Mouse (Mus musculus) ES-E14 (cell line): ENCODE measurements at regions not wholly inside any gene's neighbourhood (a gene's known extent, or its start where the extent isn't known, plus 50 kb on each side); places are given as distances from the start of the nearest gene placed in this dataset.

Experiments used
- DNase-seq: peaks from one replicate; pipeline ENCODE4 v3.0.0-alpha.2; 2013; ENCODE audit warnings: low read depth, low spot score
- H3K27ac ChIP-seq: 2 replicates; pipeline ENCODE4 v1.5.1; 2012; ENCODE audit warnings: low read depth, mild to moderate bottlenecking, low read length, moderate library complexity, mixed read lengths; ENCODE audit not compliant: poor library complexity, insufficient read depth, severe bottlenecking
- H3K36me3 ChIP-seq: 2 replicates; pipeline ENCODE4 v1.6.1; 2012; ENCODE audit warnings: mild to moderate bottlenecking, low read length, moderate library complexity, mixed read lengths; ENCODE audit not compliant: control insufficient read depth, poor library complexity, insufficient read depth, severe bottlenecking
- H3K4me1 ChIP-seq, 2 experiments: fragments of 150-350 bp in 1 of 2; sonication (generic) in 1 of 2; 2 replicates each; pipeline ENCODE4 v1.6.1; 2012; ENCODE audit warnings: low read length in 2 of 2, mild to moderate bottlenecking in 1 of 2, mixed read lengths in 1 of 2; ENCODE audit not compliant: control insufficient read depth in 2 of 2, insufficient read depth in 2 of 2, poor library complexity in 1 of 2
- H3K4me3 ChIP-seq, 2 experiments: fragments of 150-350 bp in 1 of 2; sonication (generic) in 1 of 2; 2 replicates each; pipeline ENCODE4 v1.5.1; 2012; ENCODE audit warnings: low read length in 2 of 2, low read depth in 1 of 2, mild to moderate bottlenecking in 1 of 2, mixed read lengths in 1 of 2; ENCODE audit not compliant: insufficient read depth in 1 of 2, poor library complexity in 1 of 2, severe bottlenecking in 1 of 2
- H3K9ac ChIP-seq: 2 replicates; pipeline ENCODE4 v1.6.1; 2012; ENCODE audit warnings: low read depth, mild to moderate bottlenecking, low read length, mixed read lengths; ENCODE audit not compliant: poor library complexity, insufficient read depth, severe bottlenecking
- H3K9me3 ChIP-seq: fragments of 150-350 bp; sonication (generic); 2 replicates; pipeline ENCODE4 v1.6.1; 2012; ENCODE audit warnings: low read depth, mild to moderate bottlenecking, low read length; ENCODE audit not compliant: control insufficient read depth, insufficient read depth
- CHD2 ChIP-seq: IDR thresholded peaks from 2 replicates; pipeline ENCODE4 v1.6.1; 2014; ENCODE audit warnings: mild to moderate bottlenecking, low read depth, low read length, inconsistent platforms
- HCFC1 ChIP-seq: IDR thresholded peaks from 2 replicates; pipeline ENCODE4 v1.6.1; 2012; ENCODE audit warnings: low read length, inconsistent platforms, borderline replicate concordance; ENCODE audit not compliant: insufficient read depth
- MAFK ChIP-seq: IDR thresholded peaks from 2 replicates; pipeline ENCODE4 v1.6.1; 2014; ENCODE audit warnings: mild to moderate bottlenecking, low read depth, low read length, inconsistent platforms; ENCODE audit not compliant: insufficient read depth
- ZC3H11A ChIP-seq: IDR thresholded peaks from 2 replicates; pipeline ENCODE4 v1.6.1; 2012; ENCODE audit warnings: low read depth, mild to moderate bottlenecking, inconsistent platforms, low read length, borderline replicate concordance
- ZNF384 ChIP-seq: IDR thresholded peaks from 2 replicates; pipeline ENCODE4 v1.6.1; 2012; ENCODE audit warnings: low read depth, low read length, inconsistent platforms
- in situ Hi-C, 2 experiments: fragments of 600-800 bp; cut with MboI; formaldehyde crosslinking; loops; one replicate each; pipeline ENCODE4 v1.15.1; 2025; ENCODE audit warnings: low sequenced_read_pairs in 2 of 2, inconsistent platforms in 1 of 2; ENCODE audit not compliant: unreplicated experiment in 2 of 2

- in situ Hi-C loops: no loop called here
- Histone ChIP-seq H3K9me3 (no peaks in the 10 kb centered on the region), H3K36me3 (no peaks in the 10 kb centered on the region), H3K4me3 (no peak overlapping the region), H3K9ac (no peak overlapping the region), H3K27ac (no peak overlapping the region), H3K4me1 (no peaks in the 10 kb centered on the region)
- no peak for TF ChIP-seq ZNF384
- no peak for TF ChIP-seq MAFK
- TF ChIP-seq ZC3H11A: no peak
- no peak for TF ChIP-seq CHD2
- no peak for TF ChIP-seq HCFC1
- no peak for DNase-seq
Measured at GRCm38 (mm10) chr2:11853210-11853973, 75.7 kb downstream of the Ankrd16 start.

GRCm38 (mm10) chr2:11869983-11870382 lies 92.3 kb downstream of the Ankrd16 start:
- Histone ChIP-seq H3K4me1 (no peaks in the 10 kb centered on the region), H3K9ac (no peak overlapping the region), H3K4me3 (no peak overlapping the region), H3K36me3 (no peaks in the 10 kb centered on the region), H3K9me3 (no peaks in the 10 kb centered on the region), H3K27ac (no peak overlapping the region)
- DNase-seq: no peak
- in situ Hi-C loops: no loop called here
- no peak for TF ChIP-seq ZC3H11A
- TF ChIP-seq CHD2: no peak
- TF ChIP-seq MAFK: no peak
- no peak for TF ChIP-seq ZNF384
- no peak for TF ChIP-seq HCFC1

- no peaks in the 10 kb centered on the region for H3K36me3 ChIP-seq
- no peaks in the 10 kb centered on the region for H3K4me1 ChIP-seq
- H3K9me3 ChIP-seq: no peaks in the 10 kb centered on the region
- no peak for TF ChIP-seq CHD2
- no peak for TF ChIP-seq HCFC1
- no peak for TF ChIP-seq ZC3H11A
- no peak for TF ChIP-seq ZNF384
- in situ Hi-C loops: no loop called here
- H3K9ac ChIP-seq: no peak overlapping the region
- no peak for DNase-seq
- no peak overlapping the region for H3K4me3 ChIP-seq
- H3K27ac ChIP-seq: no peak overlapping the region
Measured at GRCm38 (mm10) chr2:11880005-11880404, 102.3 kb downstream of the Ankrd16 start.

GRCm38 (mm10) chr2:11894792-11895568 lies 117.3 kb downstream of the Ankrd16 start:
- TF ChIP-seq MAFK: no peak
- no peak for TF ChIP-seq ZNF384
- no peak for TF ChIP-seq HCFC1
- no peak for TF ChIP-seq ZC3H11A
- TF ChIP-seq CHD2: no peak
- H3K36me3 ChIP-seq: no peaks in the 10 kb centered on the region
- in situ Hi-C loops: no loop called here
- H3K9me3 ChIP-seq: no peaks in the 10 kb centered on the region
- no peak for DNase-seq
- H3K27ac ChIP-seq: no peak overlapping the region
- no peak overlapping the region for H3K4me3 ChIP-seq
- no peaks in the 10 kb centered on the region for H3K4me1 ChIP-seq
- no peak overlapping the region for H3K9ac ChIP-seq
